Mouse (Mus musculus) cerebellum, adult 2 months (tissue): Measurements from ENCODE around the gene Ift52.

ENCODE experiments used
- CTCF ChIP-seq: fragments of 200-500 bp; IDR thresholded peaks from 2 replicates; pipeline ENCODE4 v1.5.1; 2011; ENCODE audit warnings: low read depth, mild to moderate bottlenecking, control low read depth, low read length, moderate library complexity, borderline replicate concordance; ENCODE audit not compliant: insufficient read depth
- POLR2A ChIP-seq: fragments of 200-500 bp; IDR thresholded peaks from 2 replicates; pipeline ENCODE4 v1.6.1; 2011; ENCODE audit warnings: low read length, control low read depth, borderline replicate concordance; ENCODE audit not compliant: insufficient read depth

DNA sequence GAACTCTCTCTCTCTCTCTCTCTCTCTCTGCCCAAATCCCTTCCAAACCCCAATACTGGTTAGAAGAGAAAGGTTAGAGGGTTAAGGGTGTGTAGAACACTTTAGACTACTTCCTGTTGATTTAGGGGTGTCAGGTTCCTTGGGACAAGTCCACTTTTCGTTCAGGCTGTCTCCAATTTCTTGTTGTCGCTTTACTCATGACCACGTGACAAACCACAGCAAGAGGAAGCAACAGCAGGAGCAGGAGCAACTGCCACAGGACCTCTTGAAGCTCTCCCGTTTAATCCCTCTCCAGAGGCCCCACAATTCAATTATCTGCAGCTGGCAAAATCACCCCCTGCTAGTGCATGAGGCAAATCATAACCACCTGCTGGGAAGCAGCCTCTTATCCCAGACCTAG lies 15.5 kb downstream of the Ift52 start:
- no peak for TF ChIP-seq CTCF
- no peak for TF ChIP-seq POLR2A
